Mouse (Mus musculus): ENCODE measurements around the gene Plxnb3. TPM values are rescaled to one million over a fixed set of nuclear protein-coding genes. Genes with fewer than 3 reads are reported as not detected.

Plxnb3 gene
- 0.32 TPM in 1 of 2 replicates, not detected in the other for polyA plus RNA-seq (2011; ENCODE audit: insufficient read depth, insufficient read length, low replicate concordance, missing spikeins)

DNA sequence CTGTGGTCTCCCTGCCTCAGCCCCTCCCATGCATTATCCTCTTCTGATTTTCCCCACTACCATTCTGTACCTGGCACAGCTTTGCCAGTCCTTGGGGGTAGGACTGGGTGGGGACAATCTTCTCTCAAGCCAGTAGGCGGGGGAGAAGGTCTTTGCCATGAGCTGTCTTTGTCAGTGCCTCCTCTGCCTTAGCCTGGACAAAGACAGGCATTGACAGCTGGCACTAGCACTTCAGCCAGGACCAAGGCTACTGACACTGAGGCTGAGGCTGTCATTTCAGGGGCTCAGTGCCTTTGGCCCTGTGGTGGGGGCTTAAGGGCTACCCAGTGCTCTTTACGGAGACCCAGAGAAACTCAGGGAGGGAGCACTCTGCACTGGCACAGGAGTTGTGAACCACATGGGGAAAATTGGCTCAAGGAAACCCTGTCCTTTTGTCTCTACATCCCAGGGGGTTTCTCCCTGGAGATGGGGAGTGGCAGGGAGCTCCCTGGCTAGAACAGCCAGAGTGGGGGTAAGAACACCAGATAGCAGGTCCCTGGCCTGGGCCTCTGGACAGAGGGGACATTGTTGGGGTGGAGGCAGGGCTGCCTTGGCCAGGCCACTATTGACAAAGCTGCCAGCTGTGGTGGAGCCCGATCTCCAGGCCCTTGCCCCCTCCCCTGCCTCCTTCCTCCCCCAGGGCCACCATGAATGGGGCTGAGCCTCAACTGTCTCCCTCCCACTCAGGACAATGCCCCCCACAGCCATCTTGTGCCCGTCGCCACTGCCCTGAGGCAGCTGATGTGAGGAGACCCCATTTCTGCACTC lies at the start of gene Plxnb3:
Gene Plxnb3, plus strand, starts transcription at position 757 of the 807 bp plus-strand sequence.
- TF ChIP-seq POLR2A (IDR thresholded peaks at IDR 0.05; ENCODE audit: borderline replicate concordance, control insufficient read depth, low read depth, low read length), result no peak
- no peak for TF ChIP-seq CTCF (IDR thresholded peaks at IDR 0.05; ENCODE audit: control insufficient read depth, insufficient read depth, low read length)
- 83% methylated on average over 5 of the region's 5 CpGs for WGBS
- H3K27ac ChIP-seq (ENCODE audit: control insufficient read depth, insufficient read depth, low read depth, low read length, poor library complexity), result no peak within 1 kb of the TSS

DNA sequence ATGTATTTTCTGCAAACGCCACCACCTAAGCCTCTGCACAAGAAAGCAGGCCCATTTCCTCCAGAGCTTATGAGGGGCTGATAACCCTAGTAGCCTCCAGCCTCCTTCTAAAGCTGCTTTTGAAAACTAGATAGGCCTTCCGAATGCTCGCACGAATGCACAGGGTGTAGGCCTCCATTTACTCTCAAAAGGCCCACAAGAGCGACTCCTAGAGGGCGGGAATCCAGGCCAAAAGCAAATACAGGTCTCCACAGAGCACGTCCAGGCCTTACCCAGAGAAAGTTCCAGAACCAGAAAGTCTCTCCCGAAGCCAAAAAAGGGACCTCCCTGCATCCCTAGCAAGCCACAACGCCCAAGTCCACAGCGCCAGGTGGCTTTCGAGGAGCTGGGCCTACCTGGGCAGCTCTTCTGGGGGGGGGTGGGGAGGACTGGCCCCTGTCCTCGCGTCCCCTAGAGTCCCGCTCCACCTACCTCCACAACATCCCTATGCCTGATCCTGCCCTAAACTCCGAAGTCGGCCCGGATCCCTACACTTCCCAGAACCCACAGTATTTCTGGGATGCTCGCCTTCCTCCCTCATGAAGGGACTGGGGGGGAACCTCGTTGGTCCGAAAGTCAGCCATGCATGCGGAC lies 41.3 kb upstream of the Plxnb3 start:
- TF ChIP-seq POLR2A (IDR thresholded peaks at IDR 0.05; ENCODE audit: borderline replicate concordance, control insufficient read depth, low read depth, low read length), result no peak
- no peak; the same call in 1 of the 2 replicates for TF ChIP-seq CTCF (IDR thresholded peaks at IDR 0.05; ENCODE audit: control insufficient read depth, insufficient read depth, low read length)
- 18% methylated on average over 21 of the region's 21 CpGs for WGBS
- Histone ChIP-seq H3K4me3 (replicated peaks; ENCODE audit: control insufficient read depth, low read depth, low read length) (peak overlapping the region; percentile 90), H3K4me1 (ENCODE audit: control insufficient read depth, insufficient read depth, low read length) (peaks cover 1% of the 10 kb centered on the region; the same call in 1 of the 2 replicates), H3K27ac (ENCODE audit: control insufficient read depth, insufficient read depth, low read depth, low read length, poor library complexity) (peak overlapping the region; percentile 92)

More for the DNA sequence above, at the start of gene Plxnb3:
- Histone ChIP-seq H3K4me3 (replicated peaks; ENCODE audit: control insufficient read depth, low read depth, low read length) (no peak within 1 kb of the TSS), H3K4me1 (ENCODE audit: control insufficient read depth, insufficient read depth, low read length) (no peaks in the 10 kb centered on the region)

DNA sequence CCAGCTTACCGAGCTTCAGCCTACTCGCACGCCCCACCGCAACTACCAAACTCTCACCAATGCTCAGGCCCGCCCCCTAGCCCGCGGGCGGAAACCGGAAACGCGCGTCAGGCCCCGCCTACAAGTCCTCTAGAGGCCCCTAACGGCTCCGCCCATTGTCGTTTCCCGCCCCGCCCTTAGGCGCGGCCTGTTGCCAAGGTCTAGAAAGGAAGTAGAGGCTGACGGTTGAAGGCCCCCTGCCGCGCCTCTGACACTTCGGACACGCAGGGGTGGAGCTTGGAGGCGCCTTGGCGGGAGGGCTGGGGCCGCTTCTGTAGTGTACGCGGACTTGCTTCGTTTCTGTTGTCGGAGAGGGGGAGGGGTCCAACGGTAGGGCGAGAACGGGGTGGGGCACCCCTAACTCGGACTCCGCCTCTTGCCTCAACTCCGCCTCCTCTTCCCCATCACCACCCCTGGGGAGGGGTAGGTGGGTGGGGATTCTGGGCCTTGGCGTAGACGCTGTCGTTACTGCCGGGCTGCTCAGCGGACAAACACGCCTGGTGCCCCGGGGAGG lies 40.7 kb upstream of the Plxnb3 start, which contains the start of the genes Bcap31 and Abcd1:
Gene Bcap31, minus strand, starts transcription at position 67 of the 553 bp plus-strand sequence.
Gene Abcd1, plus strand, starts transcription at position 489 of the 553 bp plus-strand sequence.
- TF ChIP-seq CTCF (IDR thresholded peaks at IDR 0.05; ENCODE audit: control insufficient read depth, insufficient read depth, low read length) (no peak), POLR2A (IDR thresholded peaks at IDR 0.05; ENCODE audit: borderline replicate concordance, control insufficient read depth, low read depth, low read length) (peak; percentile 84; the same call in 1 of the 2 replicates)
- peaks cover 1% of the 10 kb centered on the region; the same call in 1 of the 2 replicates for H3K4me1 ChIP-seq (ENCODE audit: control insufficient read depth, insufficient read depth, low read length)
- peak within 1 kb of the TSS; percentile 92 for H3K27ac ChIP-seq (ENCODE audit: control insufficient read depth, insufficient read depth, low read depth, low read length, poor library complexity)
- H3K4me3 ChIP-seq (replicated peaks; ENCODE audit: control insufficient read depth, low read depth, low read length), result peak within 1 kb of the TSS; percentile 90
- 19% methylated on average over 45 of the region's 45 CpGs for WGBS

DNA sequence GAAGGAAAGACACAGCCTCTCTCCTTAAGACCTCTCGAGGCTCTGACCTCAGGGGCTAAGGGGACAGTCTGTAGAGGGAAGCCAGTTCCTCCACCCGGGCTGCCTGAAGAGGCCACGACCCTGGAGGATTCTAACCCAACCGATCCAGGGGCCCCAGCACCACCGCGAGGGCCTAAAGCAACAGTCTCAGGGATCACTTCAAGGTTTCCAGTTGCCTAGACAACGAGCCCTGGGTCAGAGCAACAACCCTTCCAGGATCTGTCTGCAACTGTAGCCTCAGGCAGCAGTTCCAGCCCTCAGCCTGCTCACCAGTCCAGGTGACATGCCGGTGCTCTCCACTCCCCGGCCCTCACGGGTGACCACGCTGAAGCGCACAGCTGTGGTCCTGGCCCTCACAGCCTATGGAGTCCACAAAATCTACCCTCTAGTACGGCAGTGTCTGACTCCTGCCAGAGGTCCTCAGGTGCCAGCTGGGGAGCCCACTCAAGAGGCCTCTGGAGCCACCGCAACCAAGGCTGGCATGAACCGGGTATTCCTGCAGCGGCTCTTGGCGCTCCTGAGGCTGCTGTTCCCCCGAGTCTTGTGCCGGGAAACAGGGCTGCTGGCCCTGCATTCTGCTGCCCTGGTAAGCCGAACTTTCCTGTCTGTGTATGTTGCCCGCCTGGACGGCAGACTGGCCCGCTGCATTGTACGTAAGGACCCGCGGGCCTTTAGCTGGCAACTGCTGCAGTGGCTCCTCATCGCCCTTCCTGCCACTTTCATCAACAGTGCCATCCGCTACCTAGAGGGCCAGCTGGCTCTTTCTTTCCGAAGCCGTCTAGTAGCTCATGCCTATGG lies 40.0 kb upstream of the Plxnb3 start:
- Histone ChIP-seq H3K27ac (ENCODE audit: control insufficient read depth, insufficient read depth, low read depth, low read length, poor library complexity) (peak overlapping the region; percentile 85), H3K4me1 (ENCODE audit: control insufficient read depth, insufficient read depth, low read length) (peaks cover 1% of the 10 kb centered on the region; the same call in 1 of the 2 replicates), H3K4me3 (replicated peaks; ENCODE audit: control insufficient read depth, low read depth, low read length) (peak overlapping the region; percentile 72)
- WGBS, result 11% methylated on average over 30 of the region's 30 CpGs
- TF ChIP-seq POLR2A (IDR thresholded peaks at IDR 0.05; ENCODE audit: borderline replicate concordance, control insufficient read depth, low read depth, low read length) (0 out of 2 replicates have a peak, but pooled peaks have one; percentile 61), CTCF (IDR thresholded peaks at IDR 0.05; ENCODE audit: control insufficient read depth, insufficient read depth, low read length) (no peak)

DNA sequence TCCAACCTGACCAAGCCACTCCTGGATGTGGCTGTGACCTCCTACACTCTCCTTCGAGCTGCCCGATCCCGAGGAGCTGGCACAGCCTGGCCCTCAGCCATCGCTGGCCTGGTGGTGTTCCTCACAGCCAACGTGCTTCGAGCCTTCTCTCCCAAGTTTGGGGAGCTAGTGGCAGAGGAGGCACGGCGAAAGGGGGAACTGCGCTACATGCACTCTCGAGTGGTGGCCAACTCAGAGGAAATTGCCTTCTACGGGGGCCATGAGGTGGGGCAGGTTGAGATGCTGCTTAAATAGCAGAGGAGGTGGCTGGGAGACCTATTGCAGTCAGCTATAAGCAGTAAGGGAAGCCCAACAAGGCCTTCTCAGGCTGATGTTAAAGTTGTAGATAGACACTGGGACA lies 39.2 kb upstream of the Plxnb3 start:
- Histone ChIP-seq H3K4me1 (ENCODE audit: control insufficient read depth, insufficient read depth, low read length) (peaks cover 1% of the 10 kb centered on the region; the same call in 1 of the 2 replicates), H3K27ac (ENCODE audit: control insufficient read depth, insufficient read depth, low read depth, low read length, poor library complexity) (peak overlapping the region; percentile 85), H3K4me3 (replicated peaks; ENCODE audit: control insufficient read depth, low read depth, low read length) (peak overlapping the region; percentile 72)
- TF ChIP-seq CTCF (IDR thresholded peaks at IDR 0.05; ENCODE audit: control insufficient read depth, insufficient read depth, low read length) (no peak), POLR2A (IDR thresholded peaks at IDR 0.05; ENCODE audit: borderline replicate concordance, control insufficient read depth, low read depth, low read length) (0 out of 2 replicates have a peak, but pooled peaks have one; percentile 34)
- 19% methylated on average over 11 of the region's 11 CpGs for WGBS

DNA sequence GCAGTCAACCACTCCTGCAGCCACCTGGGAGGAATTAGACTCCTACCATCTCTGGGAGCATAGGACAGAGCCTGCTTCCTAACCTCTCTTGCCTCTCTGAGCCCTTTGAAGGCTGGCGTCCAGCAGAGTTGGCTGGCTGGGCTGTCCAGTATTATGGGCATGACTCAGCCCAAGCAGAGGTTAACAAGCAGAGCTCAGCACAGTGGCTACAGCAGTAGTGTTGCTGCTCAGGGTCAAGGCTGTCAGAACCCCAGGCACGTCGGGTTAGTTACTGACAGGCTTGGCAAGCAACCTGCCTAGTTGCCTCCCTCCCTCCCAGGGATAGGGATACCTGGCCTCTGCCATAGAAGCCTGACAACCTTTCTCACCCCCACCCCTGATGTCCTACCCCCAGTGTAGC lies 38.6 kb upstream of the Plxnb3 start:
- WGBS, result 16% methylated on average over 3 of the region's 3 CpGs
- Histone ChIP-seq H3K4me1 (ENCODE audit: control insufficient read depth, insufficient read depth, low read length) (peaks cover 1% of the 10 kb centered on the region; the same call in 1 of the 2 replicates), H3K4me3 (replicated peaks; ENCODE audit: control insufficient read depth, low read depth, low read length) (peak overlapping the region; percentile 72), H3K27ac (ENCODE audit: control insufficient read depth, insufficient read depth, low read depth, low read length, poor library complexity) (peak overlapping the region; percentile 85)
- TF ChIP-seq POLR2A (IDR thresholded peaks at IDR 0.05; ENCODE audit: borderline replicate concordance, control insufficient read depth, low read depth, low read length) (no peak), CTCF (IDR thresholded peaks at IDR 0.05; ENCODE audit: control insufficient read depth, insufficient read depth, low read length) (no peak)

DNA sequence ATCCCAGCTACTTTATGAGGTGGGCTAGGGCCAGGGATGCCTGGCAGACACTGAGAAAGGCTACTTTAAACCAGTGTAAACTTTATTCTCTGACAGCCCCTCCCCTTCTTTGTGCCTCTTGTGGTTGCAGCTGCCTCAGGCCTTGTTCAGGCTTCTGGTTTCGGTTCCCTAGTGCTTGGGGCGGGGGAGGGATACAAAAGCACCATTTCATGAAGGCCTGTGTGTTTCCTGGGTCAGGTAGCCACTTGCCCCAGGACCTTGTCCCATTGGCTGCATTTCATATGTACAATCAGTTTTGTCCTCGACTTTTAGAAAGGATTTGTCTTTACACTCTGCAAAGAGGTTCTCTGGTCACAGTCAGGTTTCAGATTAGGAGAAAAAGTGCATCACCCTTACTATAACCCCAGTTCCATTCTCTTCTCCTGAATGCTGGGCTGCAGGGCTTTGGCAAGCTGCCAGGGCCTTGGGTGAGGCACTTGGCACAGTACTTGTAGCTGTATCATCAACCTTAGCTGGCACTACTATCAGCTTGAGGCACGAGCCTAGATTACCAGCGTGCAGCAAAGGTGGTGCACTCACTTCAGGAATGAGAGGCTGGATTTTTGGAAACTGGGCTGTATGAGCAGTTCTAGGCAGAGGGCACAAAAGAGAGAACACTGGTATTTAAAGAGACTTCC lies 38.1 kb upstream of the Plxnb3 start:
- WGBS, result 12% methylated on average over 5 of the region's 5 CpGs
- Histone ChIP-seq H3K27ac (ENCODE audit: control insufficient read depth, insufficient read depth, low read depth, low read length, poor library complexity) (peak overlapping the region; percentile 85), H3K4me1 (ENCODE audit: control insufficient read depth, insufficient read depth, low read length) (peaks cover 1% of the 10 kb centered on the region; the same call in 1 of the 2 replicates), H3K4me3 (replicated peaks; ENCODE audit: control insufficient read depth, low read depth, low read length) (peak overlapping the region; percentile 72)
- no peak for TF ChIP-seq POLR2A (IDR thresholded peaks at IDR 0.05; ENCODE audit: borderline replicate concordance, control insufficient read depth, low read depth, low read length)
- TF ChIP-seq CTCF (IDR thresholded peaks at IDR 0.05; ENCODE audit: control insufficient read depth, insufficient read depth, low read length), result no peak
